Mouse (Mus musculus) stomach, postnatal 0 days (tissue): ENCODE measurements around the gene Ankmy1.

Experiments used
- CTCF ChIP-seq: IDR thresholded peaks from 2 replicates; pipeline ENCODE4 v1.5.1; 2016; ENCODE audit warnings: antibody characterized with exemption, low read depth, mild to moderate bottlenecking, moderate library complexity
- EP300 ChIP-seq: optimal IDR thresholded peaks from 2 replicates; pipeline ENCODE3; 2016; ENCODE audit warnings: antibody characterized with exemption

DNA sequence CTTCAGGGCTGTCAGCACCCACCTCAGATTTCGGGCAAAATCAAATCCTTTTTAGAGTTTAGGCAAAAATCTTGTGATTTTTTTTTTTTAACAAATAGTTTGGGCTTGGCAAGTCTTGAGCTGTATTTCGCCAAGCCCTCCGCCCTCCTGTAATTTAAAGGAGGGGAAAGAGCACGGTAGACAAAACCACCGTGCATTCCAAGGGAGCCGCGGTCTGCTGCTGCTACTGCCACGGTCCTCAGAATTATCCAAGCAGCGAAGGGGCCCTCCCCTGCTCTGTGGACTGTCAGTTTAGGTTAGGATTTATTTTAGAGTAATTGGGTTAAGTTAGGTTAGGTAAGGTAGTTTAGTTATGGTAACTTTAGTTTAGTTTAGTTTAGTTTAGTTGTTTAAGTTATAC lies 87.6 kb downstream of the Ankmy1 start:
- no peak for TF ChIP-seq CTCF
- no peak for TF ChIP-seq EP300
